Mouse (Mus musculus) kidney, adult 2 months (tissue): ENCODE measurements around the gene Ocln. TPM values are rescaled to one million over a fixed set of nuclear protein-coding genes. Genes with fewer than 3 reads are reported as not detected.
A peak's percentile ranks its signal among the peaks of the same experiment; 100 is the strongest.

Source experiments
- DNase-seq: peaks from one replicate; pipeline ENCODE4 v3.0.0; 2021
- H3K27ac ChIP-seq: fragments of 200-500 bp; 2 replicates; pipeline ENCODE4 v1.5.1; 2012; ENCODE audit warnings: low read depth, low read length, control low read depth, inconsistent platforms; ENCODE audit not compliant: insufficient read depth
- H3K27me3 ChIP-seq: fragments of 200-500 bp; replicated peaks from 2 replicates; pipeline ENCODE4 v1.6.1; 2012; ENCODE audit warnings: mild to moderate bottlenecking, moderate library complexity, low read length, inconsistent platforms; ENCODE audit not compliant: control insufficient read depth, insufficient read depth
- H3K36me3 ChIP-seq: fragments of 200-500 bp; 2 replicates; pipeline ENCODE4 v1.6.1; 2012; ENCODE audit warnings: mild to moderate bottlenecking, moderate library complexity, low read length, inconsistent platforms; ENCODE audit not compliant: control insufficient read depth, insufficient read depth
- H3K4me1 ChIP-seq: fragments of 200-500 bp; 2 replicates; pipeline ENCODE4 v1.6.1; 2011; ENCODE audit warnings: low read length; ENCODE audit not compliant: control insufficient read depth, insufficient read depth
- H3K4me3 ChIP-seq: fragments of 200-500 bp; 2 replicates; pipeline ENCODE4 v1.5.1; 2011; ENCODE audit warnings: mild to moderate bottlenecking, low read depth, low read length, control low read depth; ENCODE audit not compliant: insufficient read depth
- CTCF ChIP-seq: fragments of 200-500 bp; conservative IDR thresholded peaks from 2 replicates; pipeline ENCODE4 v1.5.1; 2011; ENCODE audit warnings: low read depth, mild to moderate bottlenecking, control low read depth, low read length, moderate library complexity, mixed read lengths; ENCODE audit not compliant: insufficient read depth, insufficient read length
- POLR2A ChIP-seq: fragments of 200-500 bp; IDR thresholded peaks from one replicate; pipeline ENCODE4 v1.6.1; 2011; ENCODE audit warnings: low read depth, low read length, control low read depth
- WGBS: fragments of 180-500 bp; shearing (Covaris S2); methylation state at CpG from one replicate; pipeline ENCODE4 v1.1.7; 2018; 5-methylcytosine and 5-hydroxymethylcytosine counted together
- polyA plus RNA-seq: library from polyadenylated mRNA; depleted of rRNA; stranded (reverse); fragments of >200 nt; gene quantifications from 2 replicates; pipeline ENCODE4 v1.2.3, GENCODE M21; 2012

Gene Ocln
- polyA plus RNA-seq, 1 experiment: 11.0 TPM

DNA sequence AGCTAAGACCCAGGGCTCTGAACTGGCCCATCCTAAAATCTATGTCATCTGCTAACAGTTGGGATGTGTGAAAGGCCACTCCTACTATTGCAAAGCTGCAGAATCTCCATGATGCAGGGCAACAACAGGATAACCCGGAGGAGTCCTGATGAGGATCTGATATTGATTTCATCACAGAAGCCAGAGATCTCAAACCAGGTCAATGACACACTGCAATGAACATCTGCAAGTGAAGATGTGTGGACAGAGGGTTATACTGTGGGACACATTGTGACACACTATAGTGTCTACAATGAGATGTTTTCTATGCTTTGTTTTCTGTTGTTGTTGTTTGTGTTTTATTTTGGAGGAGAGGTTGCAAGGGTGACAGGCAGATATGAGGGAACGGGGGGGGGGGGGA lies 28.8 kb downstream of the Ocln start:
- no peak for TF ChIP-seq POLR2A
- TF ChIP-seq CTCF: no peak
- Histone ChIP-seq H3K36me3 (no peaks in the 10 kb centered on the region), H3K27ac (no peak overlapping the region), H3K4me1 (0 out of 2 replicates have a peak, but pooled peaks cover 8% of the 10 kb centered on the region), H3K4me3 (no peak overlapping the region), H3K27me3 (no peaks in the 10 kb centered on the region)
- DNase-seq: no peak
- WGBS: 87% methylated on average over 2 of the region's 2 CpGs

DNA sequence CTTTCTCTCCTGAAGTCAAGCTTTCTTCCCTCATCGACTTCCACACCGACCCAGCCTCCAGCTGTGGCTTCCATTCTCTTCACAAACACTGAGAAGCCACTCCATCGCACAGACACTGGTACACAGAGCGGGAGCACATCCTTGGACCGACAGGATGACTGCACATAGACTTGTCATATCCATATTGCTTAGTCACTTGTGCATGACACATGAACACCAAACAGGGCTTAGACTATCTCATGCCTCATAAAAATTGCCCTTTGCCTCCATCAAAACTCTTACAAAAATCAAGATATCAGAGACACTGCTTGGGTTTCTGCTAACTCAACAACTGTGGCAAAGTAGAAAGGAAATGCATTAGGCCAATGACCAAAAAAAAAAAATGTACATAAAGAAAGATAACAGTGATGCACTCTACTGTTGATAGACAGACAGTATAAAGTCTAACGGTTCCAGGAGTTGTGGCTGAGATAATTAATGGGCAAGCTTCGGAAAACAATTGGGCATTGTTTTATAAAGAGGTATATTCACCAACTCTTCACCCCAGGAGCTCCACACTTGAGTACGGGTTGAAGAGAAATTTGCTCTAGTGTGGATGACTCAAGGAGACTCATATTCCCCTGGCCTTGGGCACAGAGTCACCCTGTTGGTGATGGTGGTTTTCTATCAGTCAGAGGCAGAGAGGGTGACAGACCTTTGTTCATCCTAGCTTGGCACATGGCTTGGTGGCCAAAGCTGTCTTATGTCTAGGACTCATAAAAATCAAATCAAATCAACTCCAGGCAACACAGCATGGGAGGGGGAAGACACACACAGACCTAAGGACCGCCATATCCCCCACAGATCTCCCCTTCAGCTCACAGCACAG lies 30.6 kb downstream of the Ocln start:
- H3K4me3 ChIP-seq: no peak overlapping the region
- no peak for DNase-seq
- WGBS: 85% methylated on average over 9 of the region's 9 CpGs
- H3K27ac ChIP-seq: no peak overlapping the region
- TF ChIP-seq CTCF: no peak
- TF ChIP-seq POLR2A: no peak
- no peaks in the 10 kb centered on the region for H3K36me3 ChIP-seq
- 0 out of 2 replicates have a peak, but pooled peaks cover 8% of the 10 kb centered on the region for H3K4me1 ChIP-seq
- H3K27me3 ChIP-seq: no peaks in the 10 kb centered on the region

DNA sequence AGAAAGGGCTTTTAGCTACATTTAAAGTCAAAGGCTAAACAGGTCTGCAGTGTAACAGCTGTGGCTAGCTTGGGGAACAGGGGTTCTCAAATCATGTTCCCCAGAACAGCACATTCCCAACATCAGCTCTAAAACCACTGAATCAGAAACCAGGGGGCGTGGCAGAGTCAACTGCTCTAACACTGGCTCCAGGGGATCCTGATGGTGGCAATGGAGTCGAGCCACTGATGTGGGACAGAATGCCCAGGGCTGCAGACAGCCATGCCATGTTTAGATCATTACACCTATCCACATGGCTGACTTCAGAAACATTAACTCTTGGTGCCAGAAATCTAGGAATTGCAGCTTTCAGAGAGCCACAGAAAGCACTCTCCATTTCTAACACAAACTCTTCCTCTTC lies 33.4 kb downstream of the Ocln start:
- Histone ChIP-seq H3K4me1 (peaks cover under 1% of the 10 kb centered on the region; the same call in 1 of the 2 replicates), H3K4me3 (no peak overlapping the region), H3K27me3 (no peaks in the 10 kb centered on the region), H3K36me3 (no peaks in the 10 kb centered on the region), H3K27ac (peak overlapping the region; percentile 37)
- no peak for TF ChIP-seq POLR2A
- no peak for TF ChIP-seq CTCF
- WGBS: 39% methylated on average over 2 of the region's 2 CpGs
- DNase-seq: peak; percentile 68

DNA sequence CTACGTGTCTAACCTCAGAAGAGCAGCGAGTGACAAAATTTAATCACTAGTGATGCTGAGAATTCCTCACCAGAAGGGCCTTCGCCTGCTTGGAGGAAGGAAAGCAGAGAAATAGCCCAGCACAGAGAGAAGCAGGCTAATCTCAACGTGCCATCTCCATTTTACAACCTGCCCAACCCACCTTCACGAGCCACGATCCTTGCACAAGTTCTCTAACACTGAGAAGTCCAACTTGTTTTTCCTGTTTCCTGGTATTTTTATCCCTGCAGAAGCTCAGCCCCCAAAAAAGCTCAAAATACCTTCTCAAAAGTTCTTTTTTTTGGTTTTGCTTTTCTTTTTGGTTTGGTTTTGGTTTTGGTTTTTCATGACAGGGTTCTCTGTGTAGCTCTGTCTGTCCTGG lies 34.3 kb downstream of the Ocln start:
- H3K27me3 ChIP-seq: no peaks in the 10 kb centered on the region
- WGBS: 57% methylated on average over 6 of the region's 6 CpGs
- no peak for TF ChIP-seq POLR2A
- TF ChIP-seq CTCF: no peak
- DNase-seq: no peak
- no peak overlapping the region for H3K27ac ChIP-seq
- no peaks in the 10 kb centered on the region for H3K36me3 ChIP-seq
- no peak overlapping the region for H3K4me3 ChIP-seq
- H3K4me1 ChIP-seq: peaks cover 3% of the 10 kb centered on the region; the same call in 1 of the 2 replicates

DNA sequence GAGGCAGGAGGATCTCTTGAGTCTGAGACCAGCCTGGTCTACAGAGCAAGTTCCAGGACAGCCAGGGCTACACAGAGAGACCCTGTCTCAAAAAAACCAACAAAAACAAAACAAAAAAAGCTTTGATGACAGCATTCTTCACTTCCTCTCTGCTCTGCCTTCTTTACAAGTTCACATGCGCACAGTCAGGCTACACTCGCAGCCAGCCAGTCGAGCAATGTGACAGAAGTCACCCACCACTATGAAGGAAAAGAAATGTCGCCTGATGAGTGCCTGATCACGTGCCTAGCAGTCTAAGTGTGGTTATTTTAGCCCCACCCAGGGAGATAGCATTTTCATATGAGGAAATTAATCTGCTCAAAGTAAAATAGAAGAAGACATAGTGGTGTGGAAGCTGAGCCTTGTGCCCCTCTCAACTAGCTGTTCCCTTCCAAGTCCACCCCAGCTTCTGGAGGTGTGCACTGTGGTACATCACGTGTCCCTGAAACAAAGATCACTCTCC lies 34.8 kb downstream of the Ocln start:
- no peak for TF ChIP-seq POLR2A
- TF ChIP-seq CTCF: no peak
- Histone ChIP-seq H3K4me1 (peaks cover 3% of the 10 kb centered on the region; the same call in 1 of the 2 replicates), H3K27me3 (no peaks in the 10 kb centered on the region), H3K36me3 (no peaks in the 10 kb centered on the region), H3K27ac (no peak overlapping the region), H3K4me3 (no peak overlapping the region)
- DNase-seq: no peak
- WGBS: 79% methylated on average over 6 of the region's 6 CpGs

DNA sequence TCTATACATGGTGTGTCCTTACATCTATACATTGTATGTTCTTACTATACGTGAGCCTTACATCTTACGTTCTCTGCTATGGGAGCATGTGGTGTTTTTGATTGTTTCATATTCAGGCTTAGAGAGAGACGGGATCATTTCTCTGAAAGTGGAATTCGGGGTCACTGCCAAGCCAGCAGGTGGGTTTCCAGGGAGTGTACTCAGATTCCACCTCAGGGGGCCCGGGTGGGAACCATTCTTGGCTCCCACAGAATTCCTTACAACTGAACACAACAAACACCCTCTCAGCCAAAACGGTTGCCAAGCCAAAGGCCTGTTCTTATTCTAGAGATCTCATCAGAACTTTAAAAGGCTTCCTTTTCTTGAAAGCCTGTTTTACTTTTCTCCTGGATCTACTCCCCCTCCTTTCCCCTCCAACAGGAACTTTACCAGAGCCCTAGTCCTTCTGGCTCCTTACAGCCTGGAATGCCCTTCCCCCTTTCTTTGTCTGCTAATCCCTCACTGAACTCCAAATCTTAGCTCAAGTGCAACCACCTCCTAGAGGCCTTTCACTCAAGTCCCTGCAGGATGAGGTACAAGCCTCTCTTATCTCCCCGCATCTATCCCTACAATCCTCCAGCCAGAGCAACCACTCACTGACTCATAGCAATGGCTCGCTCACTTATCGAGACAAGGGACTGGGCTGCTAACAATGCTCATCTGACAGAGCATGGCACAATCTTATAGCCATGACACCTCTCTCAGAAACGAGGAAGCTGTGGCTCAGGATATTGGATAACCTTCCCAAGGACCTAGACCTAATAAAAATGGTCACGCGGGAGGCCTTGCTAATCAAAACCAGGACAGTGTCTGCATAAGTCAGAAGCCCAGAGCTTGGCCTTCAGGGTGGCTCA lies 36.1 kb downstream of the Ocln start:
- no peaks in the 10 kb centered on the region for H3K36me3 ChIP-seq
- H3K4me1 ChIP-seq: peaks cover 3% of the 10 kb centered on the region; the same call in 1 of the 2 replicates
- no peak for TF ChIP-seq POLR2A
- 64% methylated on average over 12 of the region's 12 CpGs for WGBS
- H3K27ac ChIP-seq: no peak overlapping the region
- DNase-seq: peak; percentile 16
- H3K27me3 ChIP-seq: no peaks in the 10 kb centered on the region
- no peak overlapping the region for H3K4me3 ChIP-seq

DNA sequence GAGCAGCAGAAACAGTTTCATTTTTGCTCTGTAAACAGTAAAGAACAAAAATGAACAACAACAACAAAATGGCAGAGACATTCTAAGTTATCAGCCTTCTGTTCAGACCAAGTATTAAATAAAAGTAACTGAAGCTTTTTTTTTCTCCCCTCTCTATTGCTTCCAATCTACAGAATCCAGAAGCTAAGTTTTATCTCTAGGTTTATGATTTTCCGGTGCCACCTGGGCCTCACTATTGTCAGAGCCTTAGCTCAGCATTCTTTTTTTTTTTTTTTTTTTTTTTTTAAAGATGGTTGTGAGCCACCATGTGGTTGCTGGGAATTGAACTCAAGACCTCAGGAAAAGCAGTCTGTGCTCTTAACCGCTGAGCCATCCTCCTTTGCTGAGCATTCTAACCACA lies 39.7 kb downstream of the Ocln start:
- H3K27ac ChIP-seq: no peak overlapping the region
- 91% methylated on average over 2 of the region's 2 CpGs for WGBS
- peaks cover 3% of the 10 kb centered on the region; the same call in 1 of the 2 replicates for H3K4me1 ChIP-seq
- H3K27me3 ChIP-seq: no peaks in the 10 kb centered on the region
- DNase-seq: no peak
- no peak overlapping the region for H3K4me3 ChIP-seq
- TF ChIP-seq CTCF (no peak), POLR2A (no peak)
- no peaks in the 10 kb centered on the region for H3K36me3 ChIP-seq
